Mouse (Mus musculus) cerebellum, adult 2 months (tissue): ENCODE results near the gene Pkhd1.

Experiments used
- CTCF ChIP-seq: fragments of 200-500 bp; IDR thresholded peaks from 2 replicates; pipeline ENCODE4 v1.5.1; 2011; ENCODE audit warnings: low read depth, mild to moderate bottlenecking, control low read depth, low read length, moderate library complexity, borderline replicate concordance; ENCODE audit not compliant: insufficient read depth
- POLR2A ChIP-seq: fragments of 200-500 bp; IDR thresholded peaks from 2 replicates; pipeline ENCODE4 v1.6.1; 2011; ENCODE audit warnings: low read length, control low read depth, borderline replicate concordance; ENCODE audit not compliant: insufficient read depth

GRCm38 (mm10) chr1:20454621-20455020 lies 163.2 kb downstream of the Pkhd1 start:
- TF ChIP-seq POLR2A = no peak
- no peak for TF ChIP-seq CTCF
